Mouse (Mus musculus): Measurements from ENCODE around the gene Misp. TPM values are rescaled to one million over a fixed set of nuclear protein-coding genes. Genes with fewer than 3 reads are reported as not detected.

Misp gene
- polyA plus RNA-seq, 1 experiment from 2014 or later, result 0.28 TPM

DNA sequence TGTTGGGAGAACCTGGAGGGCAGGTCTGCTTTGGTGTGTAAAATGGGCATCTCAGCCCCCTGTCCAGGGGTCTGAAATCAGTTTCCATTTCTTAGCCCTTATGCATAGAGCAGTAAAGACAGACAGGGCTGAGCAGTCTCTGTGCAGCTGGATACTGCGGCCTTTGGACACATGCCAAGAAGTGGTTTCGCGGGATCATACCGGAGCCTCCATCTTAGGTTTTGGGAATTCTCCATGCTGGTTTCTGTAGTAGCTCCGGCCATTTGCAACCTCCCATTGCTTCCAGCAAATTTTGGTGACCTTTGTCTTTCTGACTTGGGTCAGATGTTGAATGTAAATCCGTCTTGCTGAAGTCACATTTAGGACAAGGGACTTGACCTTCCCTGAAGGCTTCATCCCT is 22.7 kb downstream of the Misp start:
- ATAC-seq (ENCODE audit: insufficient number of reproducible peaks, insufficient read depth, low FRiP score, low TSS enrichment, low read depth), result no peak
- no peaks in the 10 kb centered on the region for H3K27me3 ChIP-seq
- no peaks in the 10 kb centered on the region for H3K9me3 ChIP-seq
- no peak overlapping the region for H3K4me2 ChIP-seq
- peak overlapping the region; percentile 40; the same call in 1 of the 2 replicates for H3K9ac ChIP-seq (replicated peaks)
- H3K4me1 ChIP-seq (replicated peaks), result peaks cover 27% of the 10 kb centered on the region
- no peak overlapping the region for H3K4me3 ChIP-seq (replicated peaks)
- 72% methylated on average over 6 of the region's 6 CpGs for WGBS
- no peaks in the 10 kb centered on the region for H3K36me3 ChIP-seq
- 0 out of 2 replicates have a peak overlapping the region, but pooled peaks have one; percentile 12 for H3K27ac ChIP-seq

DNA sequence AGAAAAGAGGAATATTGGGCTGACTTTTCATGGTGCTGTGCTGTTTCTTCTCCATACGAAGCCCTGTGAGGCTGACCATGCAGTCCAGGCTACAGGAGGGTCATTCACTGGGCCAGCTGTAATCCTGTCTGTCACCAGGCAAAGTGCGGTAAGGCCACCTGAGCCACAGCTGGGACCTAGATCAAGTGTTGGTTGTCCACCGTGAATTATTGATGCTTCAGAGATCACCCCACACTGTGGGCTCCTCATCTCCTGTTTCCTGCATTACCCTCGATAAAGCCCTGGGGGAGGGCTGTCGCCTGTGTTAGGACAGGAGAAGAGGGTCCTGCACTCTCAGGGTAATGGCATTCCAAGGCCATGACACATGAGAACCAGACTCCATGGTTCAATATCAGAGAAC is 25.8 kb downstream of the Misp start:
- Histone ChIP-seq H3K4me3 (replicated peaks) (no peak overlapping the region), H3K9me3 (no peaks in the 10 kb centered on the region), H3K27ac (no peak overlapping the region), H3K9ac (replicated peaks) (no peak overlapping the region), H3K27me3 (no peaks in the 10 kb centered on the region), H3K36me3 (peaks cover 3% of the 10 kb centered on the region; the same call in 1 of the 2 replicates), H3K4me2 (no peak overlapping the region), H3K4me1 (replicated peaks) (peaks cover 23% of the 10 kb centered on the region)
- 49% methylated on average over 5 of the region's 5 CpGs for WGBS
- no peak for ATAC-seq (ENCODE audit: insufficient number of reproducible peaks, insufficient read depth, low FRiP score, low TSS enrichment, low read depth)

DNA sequence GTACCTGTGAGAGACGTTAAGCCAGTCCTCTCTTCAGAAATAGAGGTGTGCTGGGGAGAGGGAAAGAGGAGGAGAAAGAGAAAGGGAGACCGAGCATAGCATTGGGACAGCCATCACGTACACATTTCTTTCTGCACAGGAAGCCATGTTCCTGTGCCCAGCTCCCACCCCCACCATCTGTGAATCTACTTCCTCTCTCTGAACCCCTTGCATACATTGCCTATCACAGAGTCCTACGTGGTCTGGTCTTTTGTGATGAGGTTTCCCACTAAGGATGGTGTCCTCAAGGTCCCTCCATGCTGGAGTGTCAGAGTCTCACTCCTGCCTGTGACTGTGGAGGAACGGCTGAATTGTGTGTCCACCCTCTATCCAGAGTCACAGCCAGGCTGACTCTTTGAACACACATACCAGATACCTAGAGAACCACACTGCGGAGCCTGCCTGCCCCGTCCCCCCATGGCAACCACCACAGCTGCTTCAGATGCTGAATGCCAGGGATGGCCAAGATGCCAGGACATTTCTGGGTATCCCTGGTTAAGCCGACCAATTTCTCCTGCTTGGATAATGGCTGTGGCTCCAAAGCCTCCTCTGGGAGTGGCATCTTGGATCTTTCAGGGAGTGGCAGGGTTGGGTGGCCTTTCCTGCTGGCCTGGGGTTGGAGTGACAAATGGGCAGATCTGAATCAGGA is 29.3 kb downstream of the Misp start:
- Histone ChIP-seq H3K4me3 (replicated peaks) (no peak overlapping the region), H3K9me3 (no peaks in the 10 kb centered on the region), H3K9ac (replicated peaks) (no peak overlapping the region), H3K4me1 (replicated peaks) (peaks cover 26% of the 10 kb centered on the region), H3K27me3 (no peaks in the 10 kb centered on the region), H3K27ac (peak overlapping the region; percentile 3; the same call in 1 of the 2 replicates), H3K4me2 (no peak overlapping the region), H3K36me3 (peaks cover 3% of the 10 kb centered on the region; the same call in 1 of the 2 replicates)
- no peak for ATAC-seq (ENCODE audit: insufficient number of reproducible peaks, insufficient read depth, low FRiP score, low TSS enrichment, low read depth)
- 76% methylated on average over 8 of the region's 8 CpGs for WGBS

DNA sequence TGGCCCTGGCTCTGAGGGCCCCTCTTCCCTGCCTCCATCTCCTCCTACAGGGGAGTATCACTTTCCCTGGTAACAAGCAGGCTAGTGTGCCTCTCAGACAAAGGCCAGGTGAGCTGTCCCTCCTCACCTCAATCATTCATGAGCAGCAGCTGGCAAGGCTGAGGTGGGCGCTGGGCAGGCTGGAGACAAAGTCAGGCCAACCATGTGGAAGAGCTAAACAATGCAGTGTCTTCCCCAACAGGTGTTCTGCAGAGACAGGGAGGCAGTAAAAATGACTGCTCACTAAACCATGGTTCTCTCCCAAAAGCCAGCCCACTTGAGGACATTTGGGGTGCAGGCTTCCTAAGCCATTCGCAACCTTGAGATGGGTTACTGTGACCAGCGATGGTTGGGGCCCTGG is 30.9 kb downstream of the Misp start:
- Histone ChIP-seq H3K27me3 (no peaks in the 10 kb centered on the region), H3K9me3 (no peaks in the 10 kb centered on the region), H3K4me1 (replicated peaks) (peaks cover 33% of the 10 kb centered on the region), H3K27ac (peak overlapping the region; percentile 100), H3K9ac (replicated peaks) (peak overlapping the region; percentile 73), H3K4me2 (peak overlapping the region; percentile 100), H3K4me3 (replicated peaks) (peak overlapping the region; percentile 99; the same call in 1 of the 2 replicates), H3K36me3 (peaks cover 8% of the 10 kb centered on the region)
- no peak for ATAC-seq (ENCODE audit: insufficient number of reproducible peaks, insufficient read depth, low FRiP score, low TSS enrichment, low read depth)
- 78% methylated on average over 3 of the region's 3 CpGs for WGBS

DNA sequence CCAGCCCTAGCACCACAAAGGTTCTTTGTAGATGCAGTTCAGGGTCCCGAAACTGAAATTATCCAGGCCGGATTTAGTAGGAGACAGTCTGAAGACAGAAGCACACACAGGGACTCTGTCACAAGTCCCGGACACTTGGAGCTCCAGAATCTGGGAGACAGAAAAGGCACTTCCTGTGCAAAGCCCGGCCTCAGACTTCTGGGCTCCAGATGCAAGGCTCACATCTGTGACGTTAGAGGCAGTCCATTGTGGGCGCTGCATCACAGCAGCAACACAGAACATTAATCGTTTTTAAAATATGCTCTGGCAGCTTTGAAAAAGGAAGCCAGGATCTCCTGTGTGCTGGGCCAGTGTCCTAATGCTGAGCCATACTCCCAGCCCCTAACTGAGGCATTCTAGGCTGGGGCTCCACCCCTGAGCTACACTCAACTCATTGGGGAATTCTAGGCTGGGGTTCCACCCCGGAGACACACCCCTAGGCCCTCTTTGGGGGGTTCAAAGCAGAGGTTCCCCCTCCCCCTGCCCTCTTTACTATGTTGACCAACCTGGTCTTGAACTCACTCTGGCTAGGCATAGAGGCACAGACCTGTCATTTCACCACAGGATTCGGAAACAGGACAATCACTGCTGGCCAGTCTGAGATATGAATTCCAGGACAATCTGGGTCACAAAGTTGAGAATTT is 31.5 kb downstream of the Misp start:
- WGBS, result 36% methylated on average over 9 of the region's 9 CpGs
- Histone ChIP-seq H3K27me3 (no peaks in the 10 kb centered on the region), H3K4me2 (peak overlapping the region; percentile 100), H3K4me3 (replicated peaks) (peak overlapping the region; percentile 99), H3K36me3 (peaks cover 14% of the 10 kb centered on the region), H3K9me3 (no peaks in the 10 kb centered on the region), H3K9ac (replicated peaks) (peak overlapping the region; percentile 73), H3K27ac (peak overlapping the region; percentile 100), H3K4me1 (replicated peaks) (peaks cover 39% of the 10 kb centered on the region)
- ATAC-seq (ENCODE audit: insufficient number of reproducible peaks, insufficient read depth, low FRiP score, low TSS enrichment, low read depth), result no peak

DNA sequence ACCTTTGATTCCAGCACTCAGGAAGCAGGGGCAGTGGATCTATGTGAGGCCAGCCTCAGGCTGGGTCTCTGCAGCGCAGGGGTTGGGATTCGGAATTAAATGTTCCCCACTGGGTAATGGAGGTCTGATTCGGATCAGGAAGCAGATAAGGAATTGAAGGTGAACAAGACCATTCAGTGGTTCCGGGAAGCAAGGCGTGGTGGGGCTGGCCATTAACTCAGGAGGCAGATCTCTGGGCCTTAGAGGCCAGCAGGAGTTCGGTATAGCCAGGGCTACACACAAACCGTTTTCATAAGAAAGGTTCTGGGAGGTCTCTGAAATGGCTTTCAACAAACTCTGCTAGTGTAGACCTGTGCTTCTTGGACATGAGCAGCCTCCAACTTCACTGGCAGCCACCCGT is 32.0 kb downstream of the Misp start:
- H3K27ac ChIP-seq, result peak overlapping the region; percentile 100
- WGBS, result 28% methylated on average over 8 of the region's 8 CpGs
- H3K27me3 ChIP-seq, result no peaks in the 10 kb centered on the region
- H3K9me3 ChIP-seq, result no peaks in the 10 kb centered on the region
- peak overlapping the region; percentile 73 for H3K9ac ChIP-seq (replicated peaks)
- peaks cover 44% of the 10 kb centered on the region for H3K4me1 ChIP-seq (replicated peaks)
- peak overlapping the region; percentile 99 for H3K4me3 ChIP-seq (replicated peaks)
- peak overlapping the region; percentile 100 for H3K4me2 ChIP-seq
- no peak for ATAC-seq (ENCODE audit: insufficient number of reproducible peaks, insufficient read depth, low FRiP score, low TSS enrichment, low read depth)
- peaks cover 19% of the 10 kb centered on the region for H3K36me3 ChIP-seq

DNA sequence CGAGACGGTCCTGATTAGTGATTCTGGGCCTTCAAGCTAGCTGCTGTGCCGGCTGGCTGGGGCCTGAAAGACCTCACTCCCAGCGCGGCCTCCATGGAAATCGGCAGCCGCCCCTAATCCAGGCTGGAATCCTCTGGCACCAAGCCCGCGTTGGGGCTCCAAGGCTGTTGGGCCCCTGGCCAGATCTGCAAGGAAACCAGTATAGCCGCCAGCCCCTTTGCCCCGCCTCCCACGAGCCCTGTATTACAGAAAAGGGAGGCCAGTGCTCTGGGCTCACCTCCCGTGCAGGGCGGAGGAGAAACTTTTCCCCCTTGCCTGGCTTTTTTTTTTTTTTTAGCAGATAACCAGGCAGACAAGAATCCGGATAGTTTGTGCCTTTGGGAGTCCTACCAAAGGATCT is 32.6 kb downstream of the Misp start:
- Histone ChIP-seq H3K27me3 (no peaks in the 10 kb centered on the region), H3K27ac (peak overlapping the region; percentile 100), H3K4me1 (replicated peaks) (peaks cover 50% of the 10 kb centered on the region), H3K4me2 (peak overlapping the region; percentile 100), H3K9me3 (no peaks in the 10 kb centered on the region), H3K4me3 (replicated peaks) (peak overlapping the region; percentile 99), H3K9ac (replicated peaks) (peak overlapping the region; percentile 73), H3K36me3 (peaks cover 25% of the 10 kb centered on the region)
- WGBS, result 1% methylated on average over 15 of the region's 15 CpGs
- peak; percentile 15; the same call in 1 of the 2 replicates for ATAC-seq (ENCODE audit: insufficient number of reproducible peaks, insufficient read depth, low FRiP score, low TSS enrichment, low read depth)

DNA sequence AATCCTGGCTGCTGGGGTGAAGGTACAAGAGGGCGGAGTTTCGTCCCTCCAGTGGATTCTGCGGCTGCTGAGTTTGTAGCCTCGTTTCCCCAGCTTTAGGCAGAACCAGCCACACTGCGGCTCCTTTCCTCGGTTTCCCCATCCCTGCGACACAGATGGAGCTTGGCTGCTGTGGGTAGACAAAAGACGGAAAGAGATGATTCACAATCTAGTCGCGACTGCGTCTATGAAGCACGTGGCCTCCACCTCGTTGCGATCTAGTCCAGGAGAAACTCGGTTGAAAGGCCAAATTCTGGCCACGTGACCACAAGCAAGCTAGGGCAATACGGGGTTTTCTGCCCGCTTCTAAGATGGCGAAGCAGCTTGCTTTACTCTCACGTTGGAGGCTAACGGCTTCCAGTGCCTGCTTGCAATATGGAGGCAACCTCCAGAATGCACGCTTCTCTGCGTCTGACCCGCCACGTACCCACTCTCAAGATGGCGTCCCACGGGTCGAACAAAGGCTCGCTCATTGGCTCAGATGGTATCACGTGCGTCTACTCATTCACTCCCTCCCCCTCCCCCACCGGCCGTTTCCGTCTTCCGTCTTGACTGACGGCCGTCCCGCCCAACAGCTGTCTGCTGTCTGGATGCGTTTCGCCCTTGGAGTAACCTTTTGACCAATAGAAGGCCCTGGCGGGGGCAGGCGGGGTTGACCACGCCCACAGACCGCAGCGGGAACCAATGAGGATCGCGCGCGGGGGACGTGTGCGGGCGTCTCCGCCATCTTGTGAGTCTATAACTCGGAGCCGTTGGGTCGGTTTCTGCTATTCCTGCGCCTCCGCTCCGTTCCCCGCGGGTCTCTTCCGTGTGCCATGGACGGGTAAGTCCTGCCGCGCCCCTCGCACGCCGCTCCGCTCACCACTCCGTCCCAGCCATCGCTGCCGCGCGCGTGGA is 33.3 kb downstream of the Misp start, which contains the start of gene Ptbp1:
Gene Ptbp1 (plus strand): TSS at position 568 of the 936 bp plus-strand sequence.
- Histone ChIP-seq H3K4me1 (replicated peaks) (peaks cover 55% of the 10 kb centered on the region), H3K4me2 (peak within 1 kb of the TSS; percentile 100), H3K27me3 (no peaks in the 10 kb centered on the region), H3K4me3 (replicated peaks) (peak within 1 kb of the TSS; percentile 99), H3K9ac (replicated peaks) (peak within 1 kb of the TSS; percentile 98), H3K9me3 (no peaks in the 10 kb centered on the region), H3K36me3 (peaks cover 32% of the 10 kb centered on the region), H3K27ac (peak within 1 kb of the TSS; percentile 100)
- peak; percentile 94 for ATAC-seq (ENCODE audit: insufficient number of reproducible peaks, insufficient read depth, low FRiP score, low TSS enrichment, low read depth)
- under 1% methylated on average over 75 of the region's 75 CpGs for WGBS

DNA sequence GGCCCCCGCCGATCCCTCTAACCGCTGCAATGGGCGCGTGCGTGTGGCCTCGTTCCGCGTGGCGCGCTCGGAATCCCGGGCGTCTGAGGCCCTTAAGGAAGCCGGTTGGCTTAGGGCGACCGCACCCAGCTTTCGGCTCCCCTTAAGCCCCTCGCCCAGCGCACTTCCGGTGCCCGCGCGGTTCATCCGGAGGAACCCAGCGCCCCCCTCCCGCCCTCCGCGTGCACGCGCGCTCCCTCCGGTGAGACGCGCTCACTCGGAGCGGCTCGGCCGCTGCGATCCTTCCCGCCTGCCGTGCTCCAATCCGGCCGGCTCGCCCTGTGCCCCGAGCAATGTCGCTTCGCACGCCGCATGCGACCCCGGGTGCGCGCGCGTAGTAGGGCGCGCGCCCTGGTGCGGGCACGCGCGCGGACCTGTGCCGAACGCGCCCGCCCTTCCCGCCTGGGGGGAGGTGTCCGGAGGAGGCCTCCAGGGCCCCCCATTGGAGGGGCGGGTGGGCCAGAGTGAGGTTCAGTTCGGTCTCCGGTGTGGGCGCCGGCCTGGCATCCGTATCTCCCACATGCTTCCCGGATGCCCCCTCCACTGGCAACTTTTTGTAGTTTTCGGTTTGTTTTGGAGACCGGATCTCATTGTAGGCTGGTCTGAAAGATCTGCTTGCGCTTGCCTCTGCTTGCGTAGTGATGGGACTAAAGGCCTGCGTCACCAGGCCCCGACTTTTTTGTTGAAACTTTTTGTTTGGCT is 34.2 kb downstream of the Misp start:
- H3K27me3 ChIP-seq, result no peaks in the 10 kb centered on the region
- peak overlapping the region; percentile 99 for H3K4me3 ChIP-seq (replicated peaks)
- peaks cover 55% of the 10 kb centered on the region for H3K4me1 ChIP-seq (replicated peaks)
- peak overlapping the region; percentile 100 for H3K4me2 ChIP-seq
- peak overlapping the region; percentile 98 for H3K9ac ChIP-seq (replicated peaks)
- WGBS, result under 1% methylated on average over 83 of the region's 83 CpGs
- H3K9me3 ChIP-seq, result no peaks in the 10 kb centered on the region
- H3K27ac ChIP-seq, result peak overlapping the region; percentile 100
- H3K36me3 ChIP-seq, result peaks cover 40% of the 10 kb centered on the region
- ATAC-seq (ENCODE audit: insufficient number of reproducible peaks, insufficient read depth, low FRiP score, low TSS enrichment, low read depth), result peak; percentile 4; the same call in 1 of the 2 replicates

DNA sequence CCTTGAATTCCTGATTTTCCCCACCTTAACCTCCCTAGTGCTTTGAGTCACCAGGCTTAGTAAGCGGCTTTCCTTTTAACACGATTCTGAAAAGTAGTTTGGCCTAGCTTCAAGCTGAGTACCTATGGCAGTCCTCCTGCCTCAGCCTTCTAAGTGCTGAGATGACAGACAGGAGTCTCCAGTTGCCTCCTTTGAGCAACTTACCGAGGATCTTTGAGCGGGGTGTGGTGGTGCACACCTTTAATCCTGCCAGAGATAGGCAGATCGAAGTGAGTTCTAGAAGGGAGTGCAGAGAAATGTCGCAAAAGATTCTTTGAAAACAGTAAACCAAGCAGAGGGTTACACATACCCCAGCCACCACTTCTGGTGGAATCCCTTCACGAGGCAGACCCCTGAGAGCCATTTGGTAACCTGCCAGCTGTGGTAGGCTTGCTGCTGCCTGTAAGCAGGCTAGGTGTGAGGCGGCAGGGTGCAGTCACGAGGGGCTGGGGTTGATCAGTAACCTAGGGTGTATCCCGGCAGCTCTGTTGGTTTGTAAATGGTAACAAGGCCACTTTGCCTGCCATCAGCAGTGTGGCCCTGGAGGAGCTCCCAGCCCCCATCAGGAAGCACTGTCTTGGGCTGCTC is 34.9 kb downstream of the Misp start:
- peaks cover 47% of the 10 kb centered on the region for H3K36me3 ChIP-seq
- H3K27me3 ChIP-seq, result no peaks in the 10 kb centered on the region
- no peak for ATAC-seq (ENCODE audit: insufficient number of reproducible peaks, insufficient read depth, low FRiP score, low TSS enrichment, low read depth)
- H3K4me3 ChIP-seq (replicated peaks), result peak overlapping the region; percentile 99
- peak overlapping the region; percentile 100 for H3K4me2 ChIP-seq
- peak overlapping the region; percentile 98 for H3K9ac ChIP-seq (replicated peaks)
- peaks cover 59% of the 10 kb centered on the region for H3K4me1 ChIP-seq (replicated peaks)
- WGBS, result 4% methylated on average over 10 of the region's 10 CpGs
- peak overlapping the region; percentile 100 for H3K27ac ChIP-seq
- no peaks in the 10 kb centered on the region for H3K9me3 ChIP-seq

Data from limb, embryonic 12.5 days (tissue).